Mouse (Mus musculus) liver, embryonic 15.5 days (tissue): Measurements from ENCODE around the gene Crybg3. TPM values are rescaled to one million over a fixed set of nuclear protein-coding genes. Genes with fewer than 3 reads are reported as not detected.
A peak's percentile ranks its signal among the peaks of the same experiment; 100 is the strongest.

Source experiments
- ATAC-seq: fragments of 200-750 bp; cut with Nextera tagmentation; 2 replicates; pipeline ENCODE4 v1.8.0; 2017; ENCODE audit warnings: moderate number of reproducible peaks, mild to moderate bottlenecking, moderate library complexity; ENCODE audit not compliant: insufficient read depth
- H3K27ac ChIP-seq: fragments of 300-500 bp; sonication (generic); replicated peaks from 2 replicates; pipeline ENCODE4 v1.5.1; 2015; ENCODE audit warnings: mild to moderate bottlenecking, inconsistent platforms
- H3K27me3 ChIP-seq: fragments of 300-500 bp; sonication (generic); 2 replicates; pipeline ENCODE4 v1.6.1; 2015; ENCODE audit warnings: mild to moderate bottlenecking, inconsistent platforms
- H3K36me3 ChIP-seq: fragments of 300-500 bp; sonication (generic); replicated peaks from 2 replicates; pipeline ENCODE4 v1.6.1; 2015; ENCODE audit warnings: moderate library complexity, mild to moderate bottlenecking, inconsistent platforms
- H3K4me1 ChIP-seq: fragments of 300-500 bp; sonication (generic); replicated peaks from 2 replicates; pipeline ENCODE4 v1.6.1; 2015; ENCODE audit warnings: inconsistent platforms
- H3K4me2 ChIP-seq: fragments of 300-500 bp; sonication (generic); 2 replicates; pipeline ENCODE4 v1.6.1; 2015; ENCODE audit warnings: moderate library complexity, mild to moderate bottlenecking, inconsistent platforms
- H3K4me3 ChIP-seq: fragments of 300-500 bp; sonication (generic); replicated peaks from 2 replicates; pipeline ENCODE4 v1.5.1; 2015; ENCODE audit warnings: mild to moderate bottlenecking, inconsistent platforms
- H3K9ac ChIP-seq: fragments of 300-500 bp; sonication (generic); 2 replicates; pipeline ENCODE4 v1.6.1; 2015; ENCODE audit warnings: moderate library complexity, mild to moderate bottlenecking, inconsistent platforms
- H3K9me3 ChIP-seq: fragments of 300-500 bp; sonication (generic); replicated peaks from 2 replicates; pipeline ENCODE4 v1.6.1; 2016; ENCODE audit warnings: inconsistent platforms
- WGBS: fragments of 180-500 bp; shearing (Covaris S2); methylation state at CpG from one replicate; pipeline ENCODE4 v1.1.7; 2015; ENCODE audit warnings: mixed read lengths; ENCODE audit not compliant: insufficient replicate concordance; 5-methylcytosine and 5-hydroxymethylcytosine counted together
- polyA plus RNA-seq: library from polyadenylated mRNA; unstranded; fragments of >200 nt; fragmentation: Nextera tagmentation; extraction: Ambion mirVana; gene quantifications from 2 replicates; pipeline ENCODE4 v1.2.1, GENCODE M21; 2015

Gene Crybg3
- 0.81 and 1.0 TPM in 2 replicates for polyA plus RNA-seq

DNA sequence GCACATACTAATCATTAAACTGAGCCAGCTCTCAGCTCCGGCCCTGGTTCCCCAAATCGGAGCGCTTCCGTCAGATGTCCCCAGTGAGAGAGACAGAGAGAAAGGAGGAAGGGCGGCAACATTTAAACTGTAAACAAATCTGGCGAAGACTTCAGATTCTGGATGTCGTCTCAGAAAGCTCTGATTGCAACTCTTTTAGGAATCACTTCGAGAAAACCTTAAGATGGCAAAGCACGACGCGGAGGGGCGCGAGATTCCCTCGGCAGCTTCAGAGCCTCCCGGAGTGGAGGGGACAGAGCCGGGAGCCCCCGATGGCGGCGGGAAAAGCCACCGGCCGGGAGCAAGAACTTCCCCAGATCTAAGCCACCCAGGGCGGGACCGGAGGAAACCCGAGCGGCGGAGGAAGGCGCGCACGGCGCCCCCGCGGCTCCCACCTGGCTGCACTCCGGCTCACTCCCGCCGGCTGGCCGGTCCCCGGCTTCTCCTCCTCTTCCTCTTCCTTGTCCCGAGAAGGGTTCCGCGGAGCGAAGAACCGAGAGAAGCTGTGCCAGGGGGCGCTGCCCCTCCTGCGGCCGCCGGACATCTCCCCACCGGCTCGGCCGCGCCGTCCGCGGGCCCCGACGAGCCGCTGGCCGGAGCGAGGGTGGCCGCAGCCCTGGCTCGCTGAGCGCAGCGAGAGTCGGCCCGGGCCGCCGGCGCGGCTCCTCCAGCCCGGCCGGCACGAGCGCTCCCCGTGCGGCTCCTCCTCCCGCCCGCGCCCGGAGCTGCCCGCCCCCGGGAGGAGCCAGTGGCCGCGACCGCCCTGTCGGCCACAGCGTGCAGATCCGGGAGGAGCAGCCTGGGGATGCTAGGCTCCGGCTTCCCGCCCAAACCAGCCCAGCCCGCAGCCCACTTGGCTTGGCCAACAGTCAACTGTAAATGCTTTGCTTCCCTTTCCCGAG, at the start of gene Crybg3:
Crybg3 (minus strand) TSS at position 669 of the 941 bp plus-strand sequence.
- under 1% methylated on average over 90 of the region's 90 CpGs for WGBS
- H3K9me3 ChIP-seq, result no peaks in the 10 kb centered on the region
- H3K4me1 ChIP-seq, result no peaks in the 10 kb centered on the region
- peak within 1 kb of the TSS; percentile 73 for H3K4me2 ChIP-seq
- no peaks in the 10 kb centered on the region for H3K36me3 ChIP-seq
- H3K4me3 ChIP-seq, result peak within 1 kb of the TSS; percentile 60
- peaks cover 30% of the 10 kb centered on the region for H3K27me3 ChIP-seq
- H3K27ac ChIP-seq, result peak within 1 kb of the TSS; percentile 48; the same call in 1 of the 2 replicates
- H3K9ac ChIP-seq, result peak within 1 kb of the TSS; percentile 46
- ATAC-seq, result peak; percentile 76

DNA sequence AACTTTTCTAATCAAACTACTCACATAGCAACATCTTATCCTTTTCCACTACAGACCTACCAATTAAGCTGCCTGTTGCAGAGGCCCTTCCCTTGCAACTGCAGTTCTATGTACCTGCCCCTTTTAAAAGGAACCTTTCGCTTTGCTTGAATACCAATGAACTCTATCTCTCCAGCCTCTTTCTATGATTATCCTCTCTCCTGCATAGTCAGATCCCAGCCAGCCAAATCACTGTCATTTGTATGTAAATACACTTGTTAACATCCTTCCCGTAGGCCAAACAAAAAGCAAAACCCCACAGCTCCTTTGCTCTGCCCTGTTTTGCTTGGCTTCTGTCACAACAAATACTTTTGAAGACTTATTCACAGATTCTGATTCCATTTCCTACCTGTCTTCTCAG, 43.0 kb upstream of the Crybg3 start:
- Histone ChIP-seq H3K4me2 (no peak overlapping the region), H3K9ac (no peak overlapping the region), H3K4me1 (peaks cover 8% of the 10 kb centered on the region), H3K36me3 (no peaks in the 10 kb centered on the region), H3K27ac (no peak overlapping the region), H3K9me3 (no peaks in the 10 kb centered on the region), H3K27me3 (peaks cover 3% of the 10 kb centered on the region; the same call in 1 of the 2 replicates), H3K4me3 (no peak overlapping the region)
- 46% methylated on average over 2 of the region's 2 CpGs for WGBS
- ATAC-seq, result no peak

DNA sequence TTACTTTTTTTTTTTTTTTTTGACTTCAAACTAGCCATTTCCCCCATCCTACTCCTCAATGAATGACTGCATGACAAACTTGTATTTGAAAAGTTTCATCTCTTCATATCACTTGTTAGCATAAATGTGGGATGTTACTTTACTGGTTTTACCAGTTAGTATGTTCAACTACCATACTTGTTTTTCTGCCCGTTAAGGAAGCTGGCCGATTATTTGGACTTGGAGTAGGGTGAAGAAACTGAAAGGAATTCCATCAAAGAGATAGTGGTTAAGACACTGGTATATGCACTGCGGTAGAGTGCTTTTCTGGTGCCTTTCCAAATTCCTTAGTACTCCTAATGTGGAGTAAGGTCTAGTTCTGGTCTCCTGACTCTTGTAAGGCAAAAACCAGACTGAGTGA, 39.2 kb upstream of the Crybg3 start:
- H3K4me1 ChIP-seq, result peaks cover 11% of the 10 kb centered on the region
- no peak for ATAC-seq
- 80% methylated on average over 3 of the region's 3 CpGs for WGBS
- H3K27me3 ChIP-seq, result peaks cover 3% of the 10 kb centered on the region; the same call in 1 of the 2 replicates
- H3K4me3 ChIP-seq, result no peak overlapping the region
- no peak overlapping the region for H3K27ac ChIP-seq
- no peaks in the 10 kb centered on the region for H3K9me3 ChIP-seq
- H3K9ac ChIP-seq, result no peak overlapping the region
- H3K36me3 ChIP-seq, result no peaks in the 10 kb centered on the region
- H3K4me2 ChIP-seq, result 0 out of 2 replicates have a peak overlapping the region, but pooled peaks have one; percentile 87

DNA sequence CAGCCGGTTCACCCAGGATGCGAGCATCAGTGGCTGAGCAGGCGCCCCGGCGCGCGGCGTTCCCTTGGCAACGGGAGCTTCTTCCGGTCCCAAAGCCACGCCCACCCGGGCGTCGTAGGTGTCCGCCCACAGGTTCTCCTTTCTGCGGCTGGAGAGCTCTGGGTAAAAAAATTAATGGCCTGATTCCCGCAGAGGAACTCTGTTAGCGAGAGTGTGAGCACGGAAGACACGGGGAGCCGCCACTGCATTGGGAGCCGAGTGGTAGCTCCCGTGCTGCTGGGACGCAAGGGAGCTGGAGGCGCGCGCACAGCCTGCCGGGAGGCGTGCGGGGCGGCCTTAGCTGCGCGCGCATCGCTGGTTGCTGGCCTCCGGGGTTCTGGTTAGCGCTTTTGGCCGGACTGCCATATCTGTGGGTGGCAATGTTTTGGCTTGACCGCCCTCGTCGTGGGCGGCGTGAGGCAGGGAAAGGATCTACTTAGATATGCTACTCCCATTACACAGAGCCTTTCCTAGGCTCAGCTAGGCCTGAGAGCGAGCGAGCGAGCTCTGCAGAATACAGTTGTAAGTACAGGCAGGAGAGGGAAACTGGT, 38.4 kb upstream of the Crybg3 start, which contains the start of gene Arl6:
Arl6 (minus strand) TSS at position 290 of the 590 bp plus-strand sequence.
- Histone ChIP-seq H3K4me1 (peaks cover 11% of the 10 kb centered on the region), H3K9ac (peak within 1 kb of the TSS; percentile 43; the same call in 1 of the 2 replicates), H3K36me3 (no peaks in the 10 kb centered on the region), H3K27ac (peak within 1 kb of the TSS; percentile 88), H3K27me3 (peaks cover 3% of the 10 kb centered on the region; the same call in 1 of the 2 replicates), H3K4me2 (peak within 1 kb of the TSS; percentile 87), H3K9me3 (no peaks in the 10 kb centered on the region), H3K4me3 (peak within 1 kb of the TSS; percentile 74)
- ATAC-seq, result peak; percentile 95
- WGBS, result under 1% methylated on average over 46 of the region's 46 CpGs

DNA sequence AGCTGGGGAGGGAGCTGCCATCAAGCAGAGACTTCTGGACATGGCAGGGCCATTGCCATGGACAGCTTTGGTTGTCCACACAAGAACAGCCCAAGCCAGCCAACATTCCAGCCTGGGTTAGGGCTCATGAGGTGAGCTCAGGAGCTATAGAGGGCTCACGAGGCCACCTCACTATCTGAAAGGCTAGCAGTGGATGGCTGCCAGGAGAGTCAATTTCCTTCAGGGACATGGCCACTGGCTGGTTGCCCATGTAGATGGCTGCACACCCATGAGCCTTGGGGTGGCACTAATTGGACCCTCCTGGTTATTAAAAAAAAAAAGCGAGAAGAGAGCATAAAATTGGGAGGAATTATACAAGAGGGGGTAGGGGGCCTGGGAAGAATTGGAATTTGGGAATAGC, 33.8 kb upstream of the Crybg3 start:
- no peak for ATAC-seq
- no peak overlapping the region for H3K9ac ChIP-seq
- H3K4me3 ChIP-seq, result no peak overlapping the region
- H3K4me1 ChIP-seq, result peaks cover 10% of the 10 kb centered on the region
- H3K27ac ChIP-seq, result no peak overlapping the region
- WGBS, result 64% methylated on average over 2 of the region's 2 CpGs
- no peaks in the 10 kb centered on the region for H3K36me3 ChIP-seq
- H3K9me3 ChIP-seq, result no peaks in the 10 kb centered on the region
- H3K27me3 ChIP-seq, result no peaks in the 10 kb centered on the region; the same call in 1 of the 2 replicates
- no peak overlapping the region for H3K4me2 ChIP-seq

DNA sequence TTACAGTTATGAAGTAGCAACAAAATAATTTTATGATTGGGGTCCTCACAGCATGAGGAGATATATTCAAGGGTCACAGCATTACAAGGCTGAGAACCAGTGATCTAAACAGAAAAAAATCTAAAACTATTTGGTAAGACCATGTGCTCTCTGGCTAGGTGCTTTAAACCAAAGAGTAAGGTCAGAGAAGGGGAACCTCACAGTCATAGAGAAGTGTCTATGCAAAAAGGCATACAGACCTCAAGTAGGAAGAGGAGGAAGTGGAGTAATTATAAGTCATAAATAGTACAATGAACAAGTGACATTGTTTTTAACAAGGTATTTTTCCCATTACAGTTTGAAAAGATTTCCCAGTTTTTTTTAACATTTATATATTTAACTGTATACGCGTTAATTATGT, 20.8 kb upstream of the Crybg3 start:
- no peaks in the 10 kb centered on the region for H3K36me3 ChIP-seq

DNA sequence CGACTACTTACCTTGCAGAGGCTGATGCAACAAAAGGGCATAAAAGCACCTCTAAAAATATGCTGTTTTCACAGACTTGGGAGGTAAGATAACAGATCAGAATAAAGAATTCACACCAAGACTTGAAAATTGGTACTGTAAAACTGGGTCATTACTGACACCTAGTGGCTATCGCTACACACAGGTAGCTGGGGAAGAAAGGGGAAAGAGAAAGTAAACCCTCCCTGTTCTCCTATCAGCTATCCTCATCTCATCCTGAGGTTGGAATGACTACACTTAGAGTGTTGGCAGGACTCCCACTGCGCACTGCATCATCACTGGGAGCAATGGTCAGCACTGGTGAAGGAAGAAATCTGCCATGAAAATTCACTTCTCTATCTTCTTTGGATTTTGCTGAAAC, 16.4 kb upstream of the Crybg3 start:
- H3K4me1 ChIP-seq, result no peaks in the 10 kb centered on the region
- no peaks in the 10 kb centered on the region for H3K27me3 ChIP-seq
- no peak for ATAC-seq
- H3K36me3 ChIP-seq, result no peaks in the 10 kb centered on the region
- H3K4me3 ChIP-seq, result no peak overlapping the region
- no peaks in the 10 kb centered on the region for H3K9me3 ChIP-seq
- no peak overlapping the region for H3K4me2 ChIP-seq
- WGBS, result 21% methylated on average over 3 of the region's 3 CpGs
- H3K9ac ChIP-seq, result no peak overlapping the region
- H3K27ac ChIP-seq, result no peak overlapping the region

More for the DNA sequence above, 20.8 kb upstream of the Crybg3 start:
- WGBS, result 81% methylated on average over 2 of the region's 2 CpGs
- Histone ChIP-seq H3K27ac (no peak overlapping the region), H3K4me1 (no peaks in the 10 kb centered on the region), H3K9me3 (no peaks in the 10 kb centered on the region), H3K4me2 (no peak overlapping the region), H3K27me3 (no peaks in the 10 kb centered on the region), H3K9ac (no peak overlapping the region), H3K4me3 (no peak overlapping the region)
- no peak for ATAC-seq

DNA sequence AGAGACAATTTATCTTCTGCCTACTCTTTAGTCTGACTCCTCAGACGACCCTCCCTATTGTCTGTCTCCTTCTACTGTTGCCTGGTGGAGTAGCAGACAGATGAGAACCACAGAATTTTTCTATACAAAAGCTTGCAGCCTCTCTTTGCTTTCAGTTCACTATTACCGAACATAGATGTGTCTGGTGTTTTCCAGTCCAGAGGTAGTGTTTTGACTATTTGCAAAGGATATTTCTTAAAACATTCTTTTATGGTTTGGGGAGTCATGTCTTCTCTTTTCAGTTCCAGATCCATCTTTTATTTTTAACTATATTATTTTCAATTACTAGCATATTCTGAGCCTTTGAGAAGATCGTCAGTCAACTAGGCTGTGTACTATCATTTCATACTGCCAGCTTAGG, 14.9 kb upstream of the Crybg3 start:
- no peak overlapping the region for H3K9ac ChIP-seq
- 62% methylated on average over 3 of the region's 3 CpGs for WGBS
- no peak overlapping the region for H3K4me3 ChIP-seq
- no peak overlapping the region for H3K27ac ChIP-seq
- H3K4me2 ChIP-seq, result no peak overlapping the region
- no peaks in the 10 kb centered on the region for H3K36me3 ChIP-seq
- H3K27me3 ChIP-seq, result no peaks in the 10 kb centered on the region
- ATAC-seq, result no peak
- no peaks in the 10 kb centered on the region for H3K4me1 ChIP-seq
- no peaks in the 10 kb centered on the region for H3K9me3 ChIP-seq

DNA sequence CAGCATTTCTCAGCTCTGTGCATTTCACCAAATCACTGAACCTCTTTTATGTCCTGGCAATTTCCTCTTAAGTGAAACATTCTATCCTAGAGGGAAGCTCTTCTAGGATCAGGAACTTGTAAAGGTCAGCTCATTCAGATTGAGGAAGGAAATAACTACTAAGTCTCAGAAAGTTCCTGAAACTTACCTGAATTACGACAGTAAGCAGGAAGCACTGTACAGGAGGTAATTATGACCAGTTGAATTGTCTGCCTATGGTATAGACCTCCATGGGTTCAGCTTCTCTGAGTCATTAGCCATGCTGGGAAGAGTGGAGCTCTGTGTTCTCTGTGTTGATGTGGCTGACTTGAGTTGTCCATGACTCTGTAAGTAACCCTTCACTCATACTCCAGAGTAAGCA, 10.0 kb upstream of the Crybg3 start:
- H3K27ac ChIP-seq, result no peak overlapping the region
- no peak for ATAC-seq

DNA sequence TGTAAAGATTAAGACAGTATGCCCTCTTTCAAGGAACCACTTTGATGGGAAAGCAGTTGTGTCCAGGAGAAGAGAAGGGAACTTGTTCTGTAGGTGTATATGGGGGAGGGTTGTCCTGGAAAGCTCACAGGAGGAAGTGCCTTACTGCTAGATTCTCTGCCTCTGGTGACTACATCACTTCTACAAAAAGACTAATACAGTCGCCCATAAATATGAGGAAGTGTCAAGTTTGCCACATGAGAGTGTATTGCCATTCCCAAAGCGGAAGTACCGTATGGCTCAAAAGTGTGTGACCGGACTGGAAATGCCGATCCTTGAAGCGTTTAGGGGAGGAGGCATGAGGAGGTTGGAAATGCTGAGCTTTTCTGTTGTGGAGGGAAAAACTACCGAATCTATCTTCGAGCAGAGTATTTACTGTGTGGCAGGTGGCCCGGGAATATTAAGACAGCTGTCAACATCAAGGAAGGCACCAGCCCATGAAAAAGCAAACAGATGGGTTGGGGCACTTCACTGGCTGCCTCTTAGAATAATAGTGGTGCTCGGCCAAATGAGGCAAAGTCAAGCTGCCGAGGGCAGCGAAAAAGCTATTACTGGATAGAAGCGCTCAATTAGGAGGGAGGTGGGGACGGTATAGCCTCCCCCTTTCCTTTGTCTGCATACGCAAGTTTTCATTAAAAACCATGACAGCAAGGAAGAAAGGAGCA, 3.5 kb upstream of the Crybg3 start:
- H3K27ac ChIP-seq, result no peak overlapping the region
- 43% methylated on average over 15 of the region's 15 CpGs for WGBS
- H3K9ac ChIP-seq, result no peak overlapping the region
- H3K4me2 ChIP-seq, result no peak overlapping the region
- ATAC-seq, result no peak
- no peaks in the 10 kb centered on the region for H3K9me3 ChIP-seq
- no peaks in the 10 kb centered on the region for H3K4me1 ChIP-seq
- H3K4me3 ChIP-seq, result no peak overlapping the region
- H3K36me3 ChIP-seq, result no peaks in the 10 kb centered on the region
- H3K27me3 ChIP-seq, result peaks cover 28% of the 10 kb centered on the region

More for the DNA sequence above, 10.0 kb upstream of the Crybg3 start:
- no peak overlapping the region for H3K4me2 ChIP-seq
- WGBS, result 30% methylated on average over 1 of the region's 1 CpGs
- H3K36me3 ChIP-seq, result no peaks in the 10 kb centered on the region
- no peak overlapping the region for H3K9ac ChIP-seq
- H3K9me3 ChIP-seq, result no peaks in the 10 kb centered on the region
- no peak overlapping the region for H3K4me3 ChIP-seq
- H3K4me1 ChIP-seq, result no peaks in the 10 kb centered on the region
- H3K27me3 ChIP-seq, result no peaks in the 10 kb centered on the region
